Mouse (Mus musculus) cerebellum, adult 9-10 months (tissue): ENCODE results near the gene Tars.

Source experiments
- DNase-seq: peaks from one replicate; pipeline ENCODE4 v3.0.0; 2022

The Tars gene

DNA sequence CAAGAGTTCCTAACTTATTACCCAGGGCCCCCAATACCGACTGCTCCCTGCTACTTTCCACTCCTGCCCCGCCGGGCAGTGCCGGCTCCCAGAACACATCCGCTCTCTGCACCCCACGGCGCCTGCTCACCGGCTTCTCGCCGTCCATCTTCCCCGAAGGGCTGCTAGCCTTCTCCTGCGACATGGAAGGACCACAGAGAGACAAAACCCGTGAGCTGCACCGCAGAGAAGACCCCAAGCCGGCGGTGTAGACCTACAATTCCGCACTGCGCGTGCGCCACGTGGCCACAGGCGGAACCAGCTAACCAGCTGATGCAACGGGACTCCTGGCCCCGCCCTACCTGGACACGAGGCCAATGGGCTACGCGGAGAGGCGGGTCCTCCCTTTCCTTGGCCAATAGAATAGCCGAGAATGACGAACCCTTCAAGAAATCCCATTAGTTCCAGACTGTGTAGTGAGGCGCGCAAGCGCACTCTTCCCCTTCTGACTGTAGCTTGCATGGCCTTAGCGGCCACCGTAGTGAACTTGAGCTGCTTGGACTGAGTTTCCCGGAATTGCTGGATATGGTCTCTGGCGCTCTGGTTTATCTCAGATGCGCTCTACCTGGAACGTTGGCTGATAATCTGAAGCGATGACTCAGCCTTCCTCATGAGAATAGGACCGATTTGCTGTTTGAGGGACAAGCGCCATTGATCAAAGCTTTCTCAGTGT lies at the start of gene Tars:
Tars (minus strand) TSS at position 310 of the 712 bp plus-strand sequence.
- DNase-seq = peak; percentile 99

DNA sequence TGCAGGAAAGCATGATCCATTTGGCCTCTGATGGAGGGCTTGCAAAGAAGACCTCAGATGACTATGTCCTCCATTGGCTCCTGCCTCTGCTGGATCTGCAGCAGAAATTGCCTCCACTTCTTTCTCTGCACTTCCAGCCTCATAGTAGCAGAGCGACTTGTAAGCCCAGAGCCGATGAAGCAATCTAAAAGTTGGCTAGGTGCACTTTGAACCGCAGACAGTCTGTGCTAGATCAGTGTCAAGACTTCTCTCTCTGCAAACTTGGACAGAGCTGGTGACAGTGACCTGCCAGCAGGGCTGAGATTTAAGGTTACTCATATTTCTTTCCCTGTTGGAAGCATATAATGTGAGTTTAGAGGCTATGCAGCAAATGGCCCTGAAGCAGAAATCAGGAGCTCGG lies 37.9 kb upstream of the Tars start:
- DNase-seq = no peak

DNA sequence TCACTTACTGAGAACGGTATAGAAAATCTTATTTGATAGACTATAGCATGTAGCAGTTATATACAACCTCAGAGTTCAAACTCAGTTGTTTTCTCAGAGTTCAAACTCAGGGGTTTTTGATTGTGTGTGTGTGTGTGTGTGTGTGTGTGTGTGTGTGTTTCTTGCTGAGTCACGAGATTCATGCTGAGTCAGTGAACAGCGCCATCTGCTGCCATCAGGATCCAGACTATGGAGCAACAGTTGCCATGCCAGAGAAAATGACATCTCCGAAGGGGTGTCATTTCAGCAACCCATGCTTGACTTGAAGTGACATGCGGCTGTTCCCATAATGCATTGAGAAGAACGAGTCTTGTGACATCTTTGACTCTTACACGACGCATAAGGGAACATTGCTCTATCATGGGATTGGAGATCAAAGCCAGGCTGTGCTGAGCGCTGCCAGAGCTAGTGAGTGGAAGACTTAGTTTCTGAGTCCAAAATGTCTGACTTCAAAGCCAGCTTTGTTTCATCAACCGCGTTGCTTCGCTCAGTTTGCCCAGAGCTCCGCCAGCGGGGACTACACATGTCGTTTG lies 37.3 kb upstream of the Tars start:
- no peak for DNase-seq

DNA sequence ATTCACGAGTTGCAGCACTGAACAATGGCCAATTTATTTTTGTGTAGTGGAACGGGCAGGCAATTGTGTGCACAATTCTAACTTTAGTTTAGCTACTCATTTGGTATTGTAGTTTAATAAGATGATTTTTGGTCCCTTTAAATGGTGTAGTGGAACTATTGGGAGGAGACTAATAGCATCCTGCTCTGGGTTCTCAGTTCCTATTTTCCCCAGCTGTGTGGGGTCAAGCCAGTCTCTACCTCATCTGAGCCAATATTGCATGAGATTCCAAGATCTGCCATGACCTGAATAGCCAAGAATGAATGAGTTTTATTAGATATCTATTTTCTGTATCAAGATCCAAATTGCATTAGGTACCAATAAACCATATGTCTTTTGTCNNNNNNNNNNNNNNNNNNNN lies 27.4 kb upstream of the Tars start:
- no peak for DNase-seq

DNA sequence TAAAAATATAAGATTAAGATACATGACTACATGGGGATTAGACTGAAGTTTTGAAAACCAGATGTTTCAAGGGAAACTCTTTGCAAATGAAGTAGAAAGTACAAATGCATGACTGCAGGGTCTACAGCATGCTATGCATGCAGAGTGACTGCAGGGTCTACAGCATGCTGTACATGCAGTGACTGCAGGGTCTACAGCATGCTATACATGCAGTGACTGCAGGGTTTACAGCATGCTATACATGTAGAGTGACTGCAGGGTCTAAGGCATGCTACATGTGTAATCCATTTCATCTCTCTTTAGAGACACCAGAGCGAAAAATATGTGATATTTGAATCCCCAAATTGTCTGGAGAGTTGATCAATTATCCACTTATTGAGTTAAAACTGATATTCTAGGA lies 14.0 kb upstream of the Tars start:
- no peak for DNase-seq

DNA sequence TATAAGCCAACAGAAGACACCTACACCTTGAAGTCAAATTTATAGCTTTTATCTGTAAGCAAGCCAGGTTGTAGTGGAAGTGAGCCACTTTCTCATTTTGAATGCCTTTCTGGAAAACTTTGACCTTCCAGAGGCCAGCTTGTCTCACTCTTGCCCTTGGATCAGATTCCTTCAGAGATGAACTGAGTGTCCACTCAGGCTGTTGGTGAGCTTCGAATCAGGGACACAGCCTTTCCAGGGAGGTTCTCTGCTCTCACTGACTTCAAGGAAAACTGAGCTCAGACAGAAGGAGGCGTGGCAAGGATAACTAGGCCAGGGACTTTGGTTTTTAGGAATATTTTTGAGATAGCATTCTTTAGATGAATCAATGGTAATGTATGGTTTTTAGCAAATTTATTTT lies 13.1 kb upstream of the Tars start:
- DNase-seq = no peak

DNA sequence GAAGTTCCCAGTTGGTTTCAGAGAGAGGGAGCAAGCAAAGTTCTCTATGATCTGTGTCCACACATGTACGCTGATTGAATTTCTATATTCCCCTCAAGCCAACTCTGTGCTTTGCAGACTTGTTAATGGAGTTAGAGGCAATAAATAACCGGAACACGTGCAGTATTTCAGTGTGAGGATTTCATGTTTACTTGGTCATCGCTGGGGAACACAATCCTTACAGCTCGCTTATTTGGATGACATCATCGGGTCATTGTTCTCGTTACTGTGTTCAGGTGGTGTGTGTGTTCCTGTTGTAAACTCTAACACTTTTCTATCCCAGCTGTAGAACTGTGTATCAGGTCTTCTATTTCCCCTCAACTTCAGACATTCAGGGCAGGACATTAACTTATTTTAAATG lies 12.4 kb upstream of the Tars start:
- no peak for DNase-seq

DNA sequence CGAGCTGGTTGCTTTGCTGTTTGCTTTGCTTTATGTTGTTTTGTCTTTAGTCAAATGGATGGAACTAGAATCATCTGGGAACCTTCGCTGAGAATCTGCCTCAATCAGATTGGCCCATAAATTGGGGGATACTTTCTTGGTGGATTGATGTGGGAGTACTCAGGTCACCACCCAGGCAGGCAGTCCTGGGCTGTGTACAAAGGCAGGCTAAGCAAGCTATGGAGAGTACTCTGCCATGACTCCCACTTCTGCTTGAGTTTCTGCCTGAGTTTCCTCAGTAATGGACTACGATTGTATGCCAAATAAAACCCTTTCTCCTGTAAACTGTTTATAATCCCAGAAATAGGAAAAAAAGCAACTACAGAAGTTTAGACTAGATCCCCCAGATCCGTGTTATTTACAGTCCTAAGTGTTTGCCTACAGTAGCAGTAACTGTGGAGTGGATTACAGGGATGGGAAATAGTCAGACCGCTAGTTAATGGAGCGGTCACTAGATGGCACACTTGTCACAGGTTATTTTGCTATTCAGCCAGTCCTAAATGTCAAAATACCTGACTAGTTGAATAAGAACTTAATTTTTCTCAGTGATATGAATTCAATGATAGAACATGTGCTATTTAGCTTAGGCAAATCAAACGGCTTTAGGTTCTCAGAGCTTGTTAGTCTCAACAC lies 8.8 kb upstream of the Tars start:
- DNase-seq = no peak

DNA sequence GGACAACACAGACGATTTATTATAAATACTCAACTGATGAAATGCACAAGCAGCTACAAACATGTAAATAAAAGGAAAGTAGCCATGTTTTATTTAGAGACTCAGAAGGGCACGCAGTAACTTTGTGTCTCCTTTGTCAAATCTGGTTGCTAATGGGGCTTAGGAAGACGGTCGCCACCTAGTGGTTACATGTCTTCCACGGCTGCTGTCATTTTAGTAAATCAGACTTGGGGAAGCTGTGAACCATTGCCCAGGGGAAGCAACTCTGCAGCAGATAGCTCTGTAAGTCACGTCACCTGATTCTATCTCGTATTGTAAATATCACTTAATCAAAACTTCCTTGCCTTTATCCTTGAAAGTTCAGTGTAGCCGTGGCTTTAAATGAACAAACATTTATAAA lies 7.9 kb upstream of the Tars start:
- peak; percentile 51 for DNase-seq

DNA sequence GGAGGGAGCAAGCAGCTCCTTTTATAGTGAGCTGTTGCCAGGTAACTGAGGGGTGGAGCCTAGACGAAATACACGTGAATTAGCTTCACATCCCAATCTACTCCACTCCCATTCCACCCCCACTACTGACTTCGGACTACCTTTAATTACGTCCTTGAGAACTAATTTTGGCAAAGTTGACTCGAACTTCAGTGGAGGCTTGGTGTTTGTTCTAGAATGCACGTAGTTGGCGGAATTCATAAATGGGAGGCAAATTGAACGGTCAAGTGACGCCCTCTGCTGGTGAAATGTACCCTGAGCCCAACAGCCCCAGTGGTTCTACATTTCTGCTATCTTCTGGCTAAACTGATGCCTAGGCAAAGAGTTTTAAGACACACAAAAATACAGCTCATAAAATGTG lies 7.3 kb upstream of the Tars start:
- DNase-seq = no peak

DNA sequence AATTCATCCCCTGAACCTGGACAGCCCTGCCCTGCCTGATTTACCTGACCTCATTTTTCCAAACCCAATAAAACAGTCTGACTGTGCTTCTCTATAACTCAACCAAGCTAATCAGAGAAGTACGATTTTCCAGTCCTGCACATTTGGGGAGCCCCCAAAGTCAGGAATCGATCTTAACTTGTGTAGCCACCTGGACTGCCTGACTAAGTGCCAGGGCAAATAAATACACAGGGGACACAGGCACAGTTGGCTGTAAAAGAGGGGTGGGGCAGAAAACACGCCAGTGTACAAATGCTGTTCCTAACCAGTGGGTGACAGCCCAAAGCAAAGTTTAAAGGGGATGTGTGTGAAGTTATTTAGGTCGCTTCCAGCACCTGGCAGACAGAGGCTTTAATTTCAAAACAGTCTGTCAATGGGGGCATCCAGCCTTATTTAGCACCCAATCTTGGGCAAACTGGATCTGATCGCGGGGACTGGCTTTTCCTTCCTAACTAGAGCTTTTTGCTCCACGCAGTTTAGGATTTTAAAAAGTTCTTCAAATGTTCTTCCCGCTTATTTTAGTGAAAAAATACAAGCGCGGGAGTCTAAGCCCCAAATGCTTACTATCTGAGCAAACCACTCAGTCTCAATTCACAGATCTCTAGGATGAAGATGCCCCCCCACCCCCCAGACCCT lies 652 bp downstream of the Tars start:
- peak; percentile 39 for DNase-seq

DNA sequence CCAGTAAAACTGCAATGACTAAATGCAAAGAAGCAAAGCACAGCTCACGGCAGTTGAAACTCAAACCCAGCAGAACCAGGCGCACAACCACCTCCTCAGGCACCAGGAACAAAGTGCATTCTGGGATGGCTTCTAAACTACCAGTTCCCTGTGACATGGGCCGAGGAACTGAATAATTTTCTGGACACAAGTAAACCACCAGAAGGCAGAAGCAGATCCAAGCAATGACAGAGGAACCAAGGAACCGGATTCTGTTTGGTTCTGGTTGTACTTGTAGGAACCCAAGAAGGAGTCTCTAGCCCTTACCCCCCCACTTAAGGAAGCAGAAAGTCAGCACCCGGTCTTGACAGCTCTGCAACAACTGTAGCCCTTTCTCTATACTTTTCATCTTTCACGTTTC lies 3.0 kb downstream of the Tars start:
- DNase-seq = no peak

DNA sequence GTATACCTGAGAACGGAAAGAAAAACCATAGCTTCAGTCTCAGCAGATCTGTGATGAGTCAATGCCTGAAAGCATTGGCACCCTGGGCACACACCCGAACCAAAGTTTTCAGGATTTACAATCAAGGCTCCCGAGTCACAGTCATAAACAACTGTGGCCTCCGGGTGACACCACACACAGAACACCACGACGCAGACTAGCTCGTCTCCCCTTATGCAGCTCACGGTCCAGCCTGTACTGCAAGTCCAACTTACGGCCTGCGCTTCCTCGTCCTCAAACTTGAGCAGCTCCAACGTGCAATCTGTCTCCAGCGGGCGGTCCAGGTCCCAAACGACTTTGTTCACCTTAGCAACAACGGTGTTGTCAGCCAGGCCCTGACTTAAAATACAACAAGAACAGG lies 6.6 kb downstream of the Tars start:
- no peak for DNase-seq

DNA sequence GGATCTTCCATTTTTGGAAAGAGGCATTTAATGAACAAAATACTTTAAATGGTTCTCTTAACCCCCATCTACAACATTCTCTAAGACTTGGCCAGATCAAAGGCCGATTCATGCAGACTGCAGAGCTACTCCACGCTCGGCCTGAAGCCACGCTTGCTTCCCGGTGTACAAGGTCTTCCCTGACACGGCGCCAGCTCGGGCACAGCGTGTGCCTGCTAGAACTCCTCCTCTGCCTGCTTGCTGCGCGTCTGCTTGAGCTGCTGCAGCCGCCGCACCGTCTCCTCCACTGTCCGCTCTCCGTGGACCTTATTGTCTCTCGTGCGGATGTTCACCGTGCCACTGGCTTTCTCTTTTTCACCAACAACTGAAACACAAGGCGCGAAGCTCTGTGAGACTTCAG lies 15.7 kb downstream of the Tars start:
- DNase-seq = no peak

DNA sequence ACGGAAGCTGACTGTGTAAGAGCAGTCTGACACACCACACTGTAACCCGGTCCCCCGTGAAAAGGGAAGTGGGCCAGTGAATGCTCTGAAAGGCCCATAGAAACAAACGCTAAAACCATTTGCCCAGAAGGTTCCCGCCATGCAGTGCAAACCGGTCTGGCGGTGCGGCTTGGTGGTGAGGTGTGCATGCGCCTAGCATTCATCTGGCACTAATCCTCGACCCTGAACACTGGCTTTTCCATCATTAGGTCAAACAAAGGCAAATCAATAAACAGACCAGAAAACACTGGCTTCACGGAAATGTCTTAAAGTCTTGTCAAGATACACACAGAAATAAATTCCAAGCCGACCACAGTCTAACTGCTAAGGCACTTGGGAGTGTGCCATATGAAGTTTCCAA lies 16.9 kb downstream of the Tars start:
- DNase-seq = no peak

DNA sequence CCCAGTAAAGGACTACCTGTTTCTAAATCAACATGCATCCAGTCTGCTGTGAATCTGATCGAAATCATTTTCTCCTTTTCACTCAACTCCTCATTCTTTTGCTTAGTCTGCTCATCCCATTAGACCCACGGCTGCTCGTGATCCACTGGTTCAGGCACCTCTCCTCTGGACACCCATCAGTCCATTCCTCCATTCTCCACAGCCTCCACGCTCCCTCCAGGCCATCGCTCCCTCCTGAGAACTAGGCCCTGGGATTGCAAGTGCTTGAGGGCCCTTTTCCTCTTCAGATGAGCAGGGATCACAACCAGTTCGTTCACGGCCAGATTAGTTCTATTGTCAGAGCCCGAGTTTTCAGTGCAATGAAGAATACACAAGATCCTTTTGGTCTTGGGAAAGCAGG lies 18.8 kb downstream of the Tars start:
- DNase-seq = no peak

DNA sequence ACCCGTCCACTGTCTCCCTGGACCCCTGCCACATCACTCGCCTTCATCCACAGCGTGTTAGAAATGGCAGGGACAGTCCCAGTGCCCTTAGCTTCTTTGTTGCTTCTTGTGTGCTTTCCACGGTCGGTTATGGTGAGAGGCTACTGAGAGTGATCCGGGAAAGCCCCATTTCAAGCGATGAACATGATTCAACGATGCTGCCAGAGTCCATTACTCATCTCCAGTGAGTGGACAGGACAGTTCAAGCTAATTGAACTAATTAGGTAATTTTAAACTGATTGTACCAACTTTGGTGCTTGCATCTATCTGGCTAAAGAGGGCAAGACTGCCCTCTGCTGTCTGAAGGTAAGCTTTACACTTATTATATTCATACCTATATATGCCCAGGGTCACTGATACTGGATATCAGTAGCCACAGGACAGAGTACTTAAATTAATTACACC lies 19.4 kb downstream of the Tars start:
- peak; percentile 35 for DNase-seq

DNA sequence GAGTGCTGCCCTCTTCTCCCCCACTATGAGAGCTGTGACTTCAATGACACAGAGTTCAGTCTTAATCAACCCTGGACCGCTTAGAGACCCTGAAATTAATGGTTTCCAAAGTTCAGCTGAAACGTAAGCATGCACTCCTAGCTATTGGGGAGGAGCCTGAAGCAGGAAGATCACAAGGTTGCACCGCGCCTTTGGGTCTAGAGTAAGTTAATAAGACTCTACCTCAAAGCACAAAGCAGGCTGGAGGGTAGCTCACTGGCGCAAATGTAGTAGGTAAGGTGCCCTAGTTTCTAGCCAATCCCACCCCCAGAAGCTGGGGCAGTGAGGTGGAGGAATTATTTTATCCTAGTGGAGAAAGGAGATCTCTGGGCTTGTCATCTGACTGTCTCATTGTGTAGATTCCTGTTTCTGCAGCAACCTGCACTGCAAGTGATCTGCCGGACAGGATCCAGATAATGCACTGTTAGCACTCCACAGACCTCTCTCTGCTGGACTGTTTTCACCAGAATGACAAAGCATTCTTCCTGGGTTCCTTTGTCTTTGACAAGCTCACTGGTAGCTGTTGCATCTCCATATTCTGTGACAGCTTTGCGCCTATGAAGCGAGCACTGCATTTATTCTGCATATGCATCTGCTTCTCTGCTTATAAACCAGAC lies 19.9 kb downstream of the Tars start:
- no peak for DNase-seq

DNA sequence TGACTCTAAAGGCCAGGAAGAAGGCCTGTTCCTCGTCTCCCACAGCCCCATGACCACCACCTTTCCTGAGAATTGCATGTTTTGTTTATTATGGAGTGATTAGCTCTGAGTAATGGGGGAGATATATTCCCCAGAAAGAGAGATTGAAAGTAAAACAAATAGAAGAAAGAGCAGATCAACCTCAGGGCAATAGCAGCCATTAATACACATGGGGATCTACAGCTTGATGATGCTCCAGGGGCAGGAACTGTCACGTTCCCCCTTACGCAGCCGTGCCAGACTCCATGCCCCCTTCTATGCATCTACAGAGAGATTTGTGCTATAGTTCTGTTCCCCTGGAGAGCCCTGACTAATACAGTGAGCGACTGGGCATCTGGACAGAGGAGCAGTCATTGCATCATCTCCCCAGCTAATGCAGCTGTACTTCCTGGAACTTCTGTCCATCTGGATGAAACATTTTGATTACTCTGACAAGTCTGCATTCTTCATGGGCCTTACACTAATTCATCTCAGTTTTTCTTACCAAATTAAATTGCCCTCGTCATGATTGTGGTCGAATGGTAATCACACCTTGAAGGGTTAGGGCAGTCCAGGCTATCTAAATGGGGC lies 28.9 kb downstream of the Tars start:
- no peak for DNase-seq

DNA sequence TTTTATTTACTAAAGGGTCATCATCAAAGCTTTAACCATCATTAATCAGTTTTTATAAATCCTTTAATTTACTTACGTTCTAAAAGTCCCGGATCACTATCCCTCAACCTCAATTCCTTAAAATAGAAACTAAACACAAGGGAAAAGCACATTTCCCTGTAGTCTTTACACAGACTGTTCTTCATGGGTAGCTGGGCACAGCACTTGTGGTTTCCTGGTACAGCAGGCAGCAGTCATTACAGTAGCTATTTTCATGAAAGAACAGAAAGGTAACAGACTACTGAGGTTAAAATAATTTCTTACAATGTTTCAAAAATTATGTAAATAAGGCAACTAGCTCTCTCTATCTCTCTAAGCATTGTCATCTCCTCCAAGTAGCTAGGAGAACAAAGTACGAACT lies 29.9 kb downstream of the Tars start:
- DNase-seq = no peak

DNA sequence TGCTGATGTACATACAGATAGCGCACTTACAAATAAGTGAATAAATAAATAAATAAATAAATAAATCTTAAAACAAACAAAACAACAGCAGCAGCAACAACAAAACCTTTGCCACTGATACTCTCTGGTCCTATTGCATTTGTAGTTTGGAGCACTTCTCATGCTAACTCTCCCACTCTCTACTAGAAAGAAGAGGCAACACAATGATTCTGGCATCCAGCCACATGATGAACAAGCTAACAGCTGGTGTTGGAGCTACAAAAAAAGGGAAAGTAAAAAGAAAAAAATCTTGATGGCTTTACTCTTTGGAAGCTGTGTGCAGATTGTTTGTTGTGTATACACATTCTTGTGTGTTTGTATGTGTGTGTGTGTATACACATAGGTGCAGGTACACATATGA lies 34.7 kb downstream of the Tars start:
- DNase-seq = no peak

DNA sequence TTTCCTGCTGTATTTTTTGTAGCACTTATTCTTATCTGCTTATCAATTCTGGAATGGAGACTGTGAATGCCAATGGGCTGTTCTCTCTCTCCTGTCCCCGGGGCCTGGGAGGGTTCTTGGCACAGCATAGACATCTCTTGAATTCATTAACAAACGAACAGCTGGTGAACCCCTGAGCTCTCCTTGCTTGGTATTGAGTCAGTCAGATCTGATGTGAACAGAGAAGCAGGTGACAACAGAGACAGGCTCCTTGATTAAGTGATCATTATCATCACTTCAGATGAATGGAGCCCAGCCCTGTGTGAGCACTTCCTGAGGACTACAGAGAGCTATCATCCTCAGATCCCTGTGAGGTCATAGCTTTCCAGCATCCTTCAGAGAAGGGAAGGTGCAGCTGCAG lies 35.4 kb downstream of the Tars start:
- DNase-seq = no peak

DNA sequence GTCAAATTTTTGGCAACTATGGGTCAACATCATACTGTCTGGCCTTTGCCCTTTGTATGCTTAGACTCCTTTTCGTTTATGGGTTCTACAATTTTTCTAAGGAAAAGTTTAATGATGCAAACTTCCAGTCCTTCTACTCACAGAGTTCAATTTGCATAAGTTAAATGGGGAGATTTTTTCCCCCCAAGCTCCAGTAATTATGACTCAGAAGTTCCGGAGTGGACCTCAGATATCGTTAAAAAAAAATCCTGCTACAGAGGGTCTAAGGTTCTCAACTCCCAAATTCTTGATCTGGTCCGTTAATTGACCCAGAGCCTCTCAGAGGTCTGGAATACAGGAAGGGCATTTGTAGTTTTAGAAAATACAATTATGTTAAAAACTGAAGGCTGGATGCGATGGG lies 37.6 kb downstream of the Tars start:
- no peak for DNase-seq
